Mouse (Mus musculus): Measurements from ENCODE around the gene Ankrd44. TPM values are rescaled to one million over a fixed set of nuclear protein-coding genes. Genes with fewer than 3 reads are reported as not detected.

Gene Ankrd44
- 1.3 and 2.6 TPM in 2 replicates for total RNA-seq (2014; fragmentation: Nextera tagmentation)
- 0.64 and 1.5 TPM in 2 replicates for total RNA-seq (2017)
- polyA plus RNA-seq (2012): 0.08 and 0.10 TPM in 2 replicates

DNA sequence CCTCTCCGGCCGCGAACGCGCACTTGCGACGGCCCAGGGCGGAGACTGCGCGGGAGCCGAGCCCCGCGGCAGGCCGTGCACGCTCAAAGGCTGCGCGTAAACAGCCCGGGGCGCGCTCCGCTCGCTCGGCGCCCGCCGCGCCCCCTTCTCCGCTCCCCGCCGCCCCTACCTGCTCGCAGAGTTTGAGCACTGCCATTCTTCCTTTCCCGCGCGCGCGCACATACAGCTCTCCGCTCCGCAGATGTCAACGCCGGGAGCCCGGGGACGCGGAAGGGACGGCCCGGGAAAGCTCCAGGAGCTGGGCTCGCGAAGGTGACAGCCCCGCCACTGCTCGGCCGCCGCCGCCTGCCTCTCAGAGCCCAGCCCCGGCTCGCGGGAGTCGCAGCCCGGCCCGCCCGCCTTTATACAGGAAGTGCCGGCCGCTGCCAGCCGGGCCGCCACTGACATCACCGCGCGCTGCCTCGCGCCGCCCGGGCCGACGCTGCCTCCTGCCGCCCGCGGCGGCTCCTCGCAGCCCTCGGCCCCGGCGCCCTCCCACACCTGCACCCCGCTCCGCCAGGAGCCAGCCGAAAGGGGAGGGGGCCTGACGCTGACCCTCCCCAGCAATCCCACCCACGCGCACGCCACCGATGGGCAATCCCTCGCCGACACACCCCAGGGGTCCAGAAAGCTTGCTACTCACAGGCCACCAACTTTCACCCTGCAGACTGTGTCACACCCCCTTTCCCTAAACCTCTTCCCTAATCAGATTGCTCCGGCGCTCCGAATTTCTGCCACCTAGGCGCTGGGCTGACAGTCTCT lies at the start of gene Ankrd44:
Gene Ankrd44 (minus strand): TSS at position 417 of the 801 bp plus-strand sequence.
- H3K9me3 ChIP-seq (replicated peaks): peaks cover 9% of the 10 kb centered on the region
- H3K36me3 ChIP-seq (replicated peaks): no peaks in the 10 kb centered on the region
- peaks cover 2% of the 10 kb centered on the region; the same call in 1 of the 2 replicates for H3K4me1 ChIP-seq (ENCODE audit: insufficient read depth, low read depth, low read length)
- no peak within 1 kb of the TSS for H3K4me3 ChIP-seq (ENCODE audit: low read depth, low read length)
- peaks cover 11% of the 10 kb centered on the region for H3K27me3 ChIP-seq (ENCODE audit: insufficient read depth, low read length)
- ATAC-seq (ENCODE audit: extremely low read depth, insufficient number of reproducible peaks, low FRiP score, poor library complexity, severe bottlenecking): no peak
- TF ChIP-seq TAL1 (conservative IDR thresholded peaks at IDR 0.05; ENCODE audit: low read depth, low read length) (no peak), GATA2 (IDR thresholded peaks at IDR 0.05; ENCODE audit: borderline replicate concordance, low read depth, low read length) (no peak), POLR2AphosphoS5 (IDR thresholded peaks at IDR 0.05; ENCODE audit: insufficient replicate concordance, low read depth, low read length) (no peak), GATA1 (IDR thresholded peaks at IDR 0.05; ENCODE audit: borderline replicate concordance, low read length) (no peak), CTCF (IDR thresholded peaks at IDR 0.05; ENCODE audit: low read depth, low read length) (no peak)
- no peak for DNase-seq (ENCODE audit: low spot score)

DNA sequence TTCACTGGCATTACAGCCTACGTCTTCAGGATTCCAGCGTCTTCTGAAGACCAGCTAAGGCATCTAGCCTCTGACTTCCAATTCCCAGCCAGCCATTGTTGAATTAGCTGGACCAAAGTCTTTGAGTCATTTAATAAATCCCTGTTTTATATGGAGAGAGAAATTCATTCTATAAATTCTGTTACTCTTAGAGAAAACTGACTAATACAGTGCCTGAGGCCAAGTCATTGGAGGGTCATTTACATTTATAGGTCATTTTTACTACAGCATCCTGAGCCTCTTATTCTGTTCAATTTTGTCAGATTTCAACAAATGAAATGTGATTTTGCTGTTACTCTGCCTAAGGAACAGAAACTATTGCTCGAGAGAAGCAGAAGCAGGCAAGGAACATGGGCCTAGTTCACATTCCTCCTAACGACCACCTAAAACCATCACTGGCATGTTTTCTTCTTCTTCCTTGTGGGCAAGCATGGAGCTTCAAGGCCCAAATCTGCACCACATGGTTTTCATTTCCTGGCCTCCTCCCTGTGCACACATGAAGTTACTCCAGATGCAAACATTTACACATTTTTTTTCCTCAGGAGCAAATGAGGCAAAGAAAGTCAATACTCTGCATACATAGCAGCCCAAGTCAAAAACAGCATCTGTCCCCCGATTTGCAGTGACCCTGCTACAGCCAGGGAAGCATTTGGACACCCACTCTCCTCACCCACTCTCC lies 45.7 kb upstream of the Ankrd44 start:
- H3K9me3 ChIP-seq (replicated peaks): no peaks in the 10 kb centered on the region
- ATAC-seq (ENCODE audit: extremely low read depth, insufficient number of reproducible peaks, low FRiP score, poor library complexity, severe bottlenecking): no peak
- TF ChIP-seq TAL1 (conservative IDR thresholded peaks at IDR 0.05; ENCODE audit: low read depth, low read length) (no peak), GATA1 (IDR thresholded peaks at IDR 0.05; ENCODE audit: borderline replicate concordance, low read length) (no peak), CTCF (IDR thresholded peaks at IDR 0.05; ENCODE audit: low read depth, low read length) (no peak), POLR2AphosphoS5 (IDR thresholded peaks at IDR 0.05; ENCODE audit: insufficient replicate concordance, low read depth, low read length) (no peak), GATA2 (IDR thresholded peaks at IDR 0.05; ENCODE audit: borderline replicate concordance, low read depth, low read length) (no peak)
- no peak for DNase-seq (ENCODE audit: low spot score)
- peaks cover 2% of the 10 kb centered on the region for H3K4me1 ChIP-seq (ENCODE audit: insufficient read depth, low read depth, low read length)
- peaks cover 28% of the 10 kb centered on the region for H3K27me3 ChIP-seq (ENCODE audit: insufficient read depth, low read length)
- H3K4me3 ChIP-seq (ENCODE audit: low read depth, low read length): no peak overlapping the region
- no peaks in the 10 kb centered on the region for H3K36me3 ChIP-seq (replicated peaks)

DNA sequence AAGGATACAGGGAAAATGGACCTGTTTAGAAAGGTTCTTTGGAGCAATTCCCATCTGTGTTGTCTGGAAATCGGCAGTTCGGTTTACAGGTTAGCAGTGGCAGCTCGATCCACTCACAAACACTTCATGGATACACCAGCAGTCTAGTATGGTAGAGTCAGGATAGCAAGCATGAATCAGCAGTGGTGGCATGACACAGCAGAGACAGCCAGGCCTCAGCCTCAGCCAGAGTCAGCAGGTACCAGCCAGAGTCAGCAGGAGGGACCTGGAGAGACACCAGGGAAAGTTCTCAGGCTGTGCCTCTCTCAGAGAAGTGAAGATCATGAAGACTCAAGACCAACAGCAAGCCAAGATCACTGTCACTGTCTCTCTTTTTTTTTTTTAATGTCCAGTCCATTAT lies 40.7 kb upstream of the Ankrd44 start:
- no peak for DNase-seq (ENCODE audit: low spot score)
- Histone ChIP-seq H3K9me3 (replicated peaks) (no peaks in the 10 kb centered on the region), H3K36me3 (replicated peaks) (no peaks in the 10 kb centered on the region), H3K27me3 (ENCODE audit: insufficient read depth, low read length) (peaks cover 15% of the 10 kb centered on the region), H3K4me1 (ENCODE audit: insufficient read depth, low read depth, low read length) (peaks cover 19% of the 10 kb centered on the region), H3K4me3 (ENCODE audit: low read depth, low read length) (no peak overlapping the region)
- peak; percentile 67 for ATAC-seq (ENCODE audit: extremely low read depth, insufficient number of reproducible peaks, low FRiP score, poor library complexity, severe bottlenecking)
- no peak for TF ChIP-seq GATA2 (IDR thresholded peaks at IDR 0.05; ENCODE audit: borderline replicate concordance, low read depth, low read length)

DNA sequence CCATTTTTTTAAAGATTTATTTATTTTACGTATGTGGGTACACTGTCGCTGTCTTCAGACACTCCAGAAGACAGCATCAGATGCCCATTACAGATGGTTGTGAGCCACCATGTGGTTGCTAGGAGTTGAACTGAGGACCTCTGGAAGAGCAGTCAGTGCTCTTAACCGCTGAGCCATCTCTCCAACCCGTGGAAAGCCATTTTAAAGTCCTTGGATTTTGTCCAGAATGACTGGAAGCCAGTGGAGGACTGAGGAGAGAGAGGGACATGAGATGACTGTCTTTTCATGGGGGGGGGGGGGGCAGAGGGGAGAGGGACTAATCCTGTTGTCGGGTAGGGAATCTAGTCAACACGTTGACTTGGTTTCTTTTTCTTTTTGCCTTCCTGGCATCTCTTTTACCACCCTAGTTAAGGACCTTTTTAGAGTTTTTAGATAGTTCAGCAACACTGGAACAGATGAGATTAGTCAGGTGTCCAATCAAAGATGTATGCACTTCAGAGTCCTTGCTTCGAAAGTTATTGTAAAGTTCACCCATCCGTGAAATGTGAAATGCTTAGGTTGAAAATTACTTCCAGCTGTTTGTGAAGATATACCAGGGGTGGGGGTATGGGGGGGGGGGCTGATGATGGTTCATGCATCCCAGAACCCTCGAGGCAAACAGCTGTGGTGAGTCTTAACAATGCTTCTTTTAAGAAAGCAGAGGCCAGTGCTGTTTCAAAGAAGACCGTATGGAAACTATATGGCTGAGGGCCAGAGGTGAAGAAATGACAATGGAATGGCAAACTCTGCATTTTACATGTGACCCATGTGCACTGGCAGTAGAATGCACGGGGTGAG lies 39.2 kb upstream of the Ankrd44 start:
- DNase-seq (ENCODE audit: low spot score): peak; percentile 35
- peak; percentile 54 for ATAC-seq (ENCODE audit: extremely low read depth, insufficient number of reproducible peaks, low FRiP score, poor library complexity, severe bottlenecking)
- H3K36me3 ChIP-seq (replicated peaks): no peaks in the 10 kb centered on the region
- H3K4me1 ChIP-seq (ENCODE audit: insufficient read depth, low read depth, low read length): peaks cover 19% of the 10 kb centered on the region
- no peak for TF ChIP-seq TAL1 (conservative IDR thresholded peaks at IDR 0.05; ENCODE audit: low read depth, low read length)
- TF ChIP-seq GATA1 (IDR thresholded peaks at IDR 0.05; ENCODE audit: borderline replicate concordance, low read length): no peak
- TF ChIP-seq GATA2 (IDR thresholded peaks at IDR 0.05; ENCODE audit: borderline replicate concordance, low read depth, low read length): no peak
- TF ChIP-seq CTCF (IDR thresholded peaks at IDR 0.05; ENCODE audit: low read depth, low read length): no peak
- TF ChIP-seq POLR2AphosphoS5 (IDR thresholded peaks at IDR 0.05; ENCODE audit: insufficient replicate concordance, low read depth, low read length): no peak
- no peaks in the 10 kb centered on the region for H3K9me3 ChIP-seq (replicated peaks)
- peaks cover 11% of the 10 kb centered on the region for H3K27me3 ChIP-seq (ENCODE audit: insufficient read depth, low read length)
- H3K4me3 ChIP-seq (ENCODE audit: low read depth, low read length): no peak overlapping the region

DNA sequence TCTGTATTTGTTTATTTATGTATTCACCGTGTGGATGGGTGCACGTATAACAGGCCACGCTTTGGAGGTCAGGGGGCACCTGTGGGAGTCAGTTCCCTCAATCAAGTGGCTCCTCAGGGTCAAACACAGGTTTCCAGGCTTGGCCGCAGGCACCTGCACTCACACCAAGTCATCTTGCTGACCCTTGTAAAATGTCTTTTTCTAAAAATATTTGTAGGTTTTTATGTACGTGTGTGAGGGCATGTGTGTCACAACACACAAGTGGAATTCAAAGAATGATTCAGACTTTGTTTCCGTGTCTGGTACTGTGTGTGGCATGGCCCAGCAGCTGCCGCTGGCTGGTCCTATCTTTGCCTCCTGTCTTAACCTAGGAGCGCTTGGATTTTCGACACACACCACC lies 35.5 kb upstream of the Ankrd44 start:
- Histone ChIP-seq H3K36me3 (replicated peaks) (no peaks in the 10 kb centered on the region), H3K4me1 (ENCODE audit: insufficient read depth, low read depth, low read length) (peaks cover 16% of the 10 kb centered on the region), H3K4me3 (ENCODE audit: low read depth, low read length) (no peak overlapping the region), H3K9me3 (replicated peaks) (no peaks in the 10 kb centered on the region), H3K27me3 (ENCODE audit: insufficient read depth, low read length) (peaks cover 3% of the 10 kb centered on the region)
- TF ChIP-seq GATA1 (IDR thresholded peaks at IDR 0.05; ENCODE audit: borderline replicate concordance, low read length) (no peak), TAL1 (conservative IDR thresholded peaks at IDR 0.05; ENCODE audit: low read depth, low read length) (no peak), CTCF (IDR thresholded peaks at IDR 0.05; ENCODE audit: low read depth, low read length) (no peak), POLR2AphosphoS5 (IDR thresholded peaks at IDR 0.05; ENCODE audit: insufficient replicate concordance, low read depth, low read length) (no peak), GATA2 (IDR thresholded peaks at IDR 0.05; ENCODE audit: borderline replicate concordance, low read depth, low read length) (no peak)
- DNase-seq (ENCODE audit: low spot score) (no peak), ATAC-seq (ENCODE audit: extremely low read depth, insufficient number of reproducible peaks, low FRiP score, poor library complexity, severe bottlenecking) (no peak)

Data from G1E (cell line).